Mouse (Mus musculus) bone marrow, adult 2 months (tissue): Measurements from ENCODE around the gene Nr1h5. TPM values are rescaled to one million over a fixed set of nuclear protein-coding genes. Genes with fewer than 3 reads are reported as not detected.

ENCODE experiments used
- H3K27ac ChIP-seq: fragments of 200-500 bp; 2 replicates; pipeline ENCODE4 v1.5.1; 2012; ENCODE audit warnings: low read depth, mild to moderate bottlenecking, control low read depth, inconsistent platforms, low read length; ENCODE audit not compliant: control insufficient read depth, poor library complexity, insufficient read depth
- H3K4me1 ChIP-seq: fragments of 200-500 bp; 2 replicates; pipeline ENCODE4 v1.6.1; 2011; ENCODE audit warnings: low read length; ENCODE audit not compliant: control insufficient read depth, insufficient read depth
- H3K4me3 ChIP-seq: fragments of 200-500 bp; replicated peaks from 2 replicates; pipeline ENCODE3; 2011; ENCODE audit warnings: mild to moderate bottlenecking, low read depth, low read length, control low read depth; ENCODE audit not compliant: control insufficient read depth
- CTCF ChIP-seq: fragments of 200-500 bp; IDR thresholded peaks from 2 replicates; pipeline ENCODE4 v1.5.1; 2011; ENCODE audit warnings: low read length, control low read depth; ENCODE audit not compliant: control insufficient read depth, insufficient read depth
- POLR2A ChIP-seq: fragments of 200-500 bp; IDR thresholded peaks from 2 replicates; pipeline ENCODE4 v1.6.1; 2011; ENCODE audit warnings: low read depth, mild to moderate bottlenecking, control low read depth, low read length, borderline replicate concordance; ENCODE audit not compliant: control insufficient read depth
- WGBS: fragments of 180-500 bp; shearing (Covaris S2); methylation state at CpG from one replicate; pipeline ENCODE4 v1.1.7; 2018; 5-methylcytosine and 5-hydroxymethylcytosine counted together
- polyA plus RNA-seq: library from polyadenylated mRNA; stranded (reverse); fragments of >200 nt; gene quantifications from 2 replicates; pipeline ENCODE4 v1.2.4, GENCODE M21; 2011; ENCODE audit warnings: low replicate concordance; ENCODE audit not compliant: missing spikeins, insufficient read depth, insufficient read length

Gene Nr1h5
- polyA plus RNA-seq: 0.52 TPM in 1 of 2 replicates, not detected in the other

GRCm38 (mm10) chr3:102964033-102964432, at the start of gene Nr1h5:
Gene Nr1h5, minus strand, starts transcription at chr3:102964133.
- no peak for TF ChIP-seq CTCF
- no peak for TF ChIP-seq POLR2A
- WGBS: 66% methylated on average over 3 of the region's 3 CpGs

GRCm38 (mm10) chr3:103001595-103001994, 37.7 kb upstream of the Nr1h5 start:
- Histone ChIP-seq H3K4me1 (no peaks in the 10 kb centered on the region; the same call in 1 of the 2 replicates), H3K27ac (no peak overlapping the region; the same call in 1 of the 2 replicates), H3K4me3 (no peak overlapping the region)
- WGBS: 92% methylated on average over 7 of the region's 7 CpGs
- TF ChIP-seq POLR2A (no peak), CTCF (no peak)

More at GRCm38 (mm10) chr3:102964033-102964432, at the start of gene Nr1h5:
- Histone ChIP-seq H3K4me3 (no peak within 1 kb of the TSS), H3K4me1 (no peaks in the 10 kb centered on the region), H3K27ac (no peak within 1 kb of the TSS)

GRCm38 (mm10) chr3:102997591-102997990, 33.7 kb upstream of the Nr1h5 start:
- no peak overlapping the region for H3K4me3 ChIP-seq
- TF ChIP-seq POLR2A: no peak
- TF ChIP-seq CTCF: no peak
- no peaks in the 10 kb centered on the region; the same call in 1 of the 2 replicates for H3K4me1 ChIP-seq
- WGBS: 74% methylated on average over 3 of the region's 3 CpGs
- H3K27ac ChIP-seq: no peak overlapping the region

GRCm38 (mm10) chr3:102997036-102997435, 33.1 kb upstream of the Nr1h5 start:
- 58% methylated on average over 10 of the region's 10 CpGs for WGBS
- no peak overlapping the region for H3K4me3 ChIP-seq
- H3K4me1 ChIP-seq: no peaks in the 10 kb centered on the region; the same call in 1 of the 2 replicates
- TF ChIP-seq CTCF: no peak
- no peak for TF ChIP-seq POLR2A
- no peak overlapping the region for H3K27ac ChIP-seq

- peak within 1 kb of the TSS; percentile 93 for H3K4me3 ChIP-seq
- no peaks in the 10 kb centered on the region; the same call in 1 of the 2 replicates for H3K4me1 ChIP-seq
- H3K27ac ChIP-seq: peak within 1 kb of the TSS; percentile 99
- under 1% methylated on average over 60 of the region's 60 CpGs for WGBS
- TF ChIP-seq CTCF (no peak), POLR2A (peak; percentile 89; the same call in 1 of the 2 replicates)
These were observed 31.8 kb upstream of the Nr1h5 start, which contains the start of gene Sike1 for GRCm38 (mm10) chr3:102995605-102996321. Gene Sike1, plus strand, starts transcription at chr3:102995708.

- H3K4me1 ChIP-seq: no peaks in the 10 kb centered on the region; the same call in 1 of the 2 replicates
- TF ChIP-seq CTCF (no peak), POLR2A (no peak)
- 39% methylated on average over 7 of the region's 7 CpGs for WGBS
- H3K4me3 ChIP-seq: peak overlapping the region; percentile 93
- peak overlapping the region; percentile 99; the same call in 1 of the 2 replicates for H3K27ac ChIP-seq
These were observed 31.3 kb upstream of the Nr1h5 start for GRCm38 (mm10) chr3:102995233-102995604.

- Histone ChIP-seq H3K4me1 (no peaks in the 10 kb centered on the region; the same call in 1 of the 2 replicates), H3K27ac (no peak overlapping the region), H3K4me3 (no peak overlapping the region)
- 60% methylated on average over 3 of the region's 3 CpGs for WGBS
- no peak for TF ChIP-seq POLR2A
These were observed 29.0 kb upstream of the Nr1h5 start for GRCm38 (mm10) chr3:102992936-102993335.

- H3K27ac ChIP-seq: no peak overlapping the region
- H3K4me3 ChIP-seq: no peak overlapping the region
- TF ChIP-seq CTCF: no peak
- TF ChIP-seq POLR2A: no peak
- no peaks in the 10 kb centered on the region for H3K4me1 ChIP-seq
- 75% methylated on average over 8 of the region's 8 CpGs for WGBS
These were observed 27.1 kb upstream of the Nr1h5 start for GRCm38 (mm10) chr3:102991041-102991440.

GRCm38 (mm10) chr3:102980349-102980736, 16.4 kb upstream of the Nr1h5 start:
- WGBS: 71% methylated on average over 3 of the region's 3 CpGs
- no peak for TF ChIP-seq CTCF
- TF ChIP-seq POLR2A: no peak
- H3K4me3 ChIP-seq: no peak overlapping the region
- H3K27ac ChIP-seq: no peak overlapping the region
- no peaks in the 10 kb centered on the region for H3K4me1 ChIP-seq
